Mouse (Mus musculus) urinary bladder, postnatal 25 days (tissue): ENCODE measurements around the gene Mcpt1.
A peak's percentile ranks its signal among the peaks of the same experiment; 100 is the strongest.
"Not testable (repeated sequence)": the region's sequence is repeated elsewhere in the genome, so short reads cannot be mapped to it uniquely, and the experiment has no call there.

Experiments
- DNase-seq: peaks from one replicate; pipeline ENCODE4 v3.0.0; 2022; ENCODE audit warnings: low spot score

Gene Mcpt1

GRCm38 (mm10) chr14:56017671-56018070 is at the start of gene Mcpt1:
Gene Mcpt1 (plus strand): TSS chr14:56017971.
- not testable (repeated sequence) for DNase-seq

- DNase-seq: not testable (repeated sequence)
These were observed 30.3 kb upstream of the Mcpt1 start for GRCm38 (mm10) chr14:55987464-55987863.

DNA sequence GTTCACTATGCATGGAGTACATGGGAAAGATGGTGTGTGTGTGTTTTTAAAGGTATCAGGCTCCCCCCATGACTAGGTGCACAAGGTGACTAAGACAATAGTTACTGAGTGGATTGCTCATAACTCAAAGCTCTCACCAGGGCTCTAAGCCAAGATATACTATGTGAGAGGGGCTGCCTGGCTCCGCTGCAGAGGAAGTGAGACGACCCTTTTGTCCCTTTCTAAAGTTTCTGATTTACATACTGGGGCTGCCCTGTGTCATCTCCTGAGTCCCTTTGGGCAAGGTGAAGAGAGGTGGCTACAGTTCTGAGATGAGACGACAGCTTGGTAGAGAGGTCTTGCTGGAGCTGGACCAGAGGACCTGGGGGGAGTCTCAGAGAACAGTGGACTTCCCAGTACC is 4.6 kb upstream of the Mcpt1 start:
- no peak for DNase-seq

DNA sequence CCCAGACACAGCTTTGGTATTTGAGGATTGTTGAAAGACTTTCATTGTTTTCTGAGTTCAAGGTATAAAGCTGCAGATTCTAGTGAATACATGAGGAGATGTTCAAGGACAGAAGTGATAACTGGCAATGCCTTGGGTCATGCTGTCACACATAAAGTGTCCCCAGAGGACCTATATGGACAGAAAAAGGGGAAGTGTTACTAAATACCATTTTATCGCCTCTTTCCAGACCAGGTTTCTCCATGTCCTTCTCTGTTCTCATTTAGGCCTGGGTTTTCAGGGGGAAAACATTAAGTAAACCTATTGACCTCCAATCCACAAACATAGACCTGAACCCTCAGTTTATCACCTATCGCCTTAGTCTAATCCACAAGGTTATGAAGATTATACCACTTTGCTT is 3.8 kb upstream of the Mcpt1 start:
- DNase-seq: no peak

- DNase-seq: no peak
These were observed 1.7 kb downstream of the Mcpt1 start for GRCm38 (mm10) chr14:56019446-56019845.

GRCm38 (mm10) chr14:56021305-56021704 is 3.5 kb downstream of the Mcpt1 start:
- not testable (repeated sequence) for DNase-seq

DNA sequence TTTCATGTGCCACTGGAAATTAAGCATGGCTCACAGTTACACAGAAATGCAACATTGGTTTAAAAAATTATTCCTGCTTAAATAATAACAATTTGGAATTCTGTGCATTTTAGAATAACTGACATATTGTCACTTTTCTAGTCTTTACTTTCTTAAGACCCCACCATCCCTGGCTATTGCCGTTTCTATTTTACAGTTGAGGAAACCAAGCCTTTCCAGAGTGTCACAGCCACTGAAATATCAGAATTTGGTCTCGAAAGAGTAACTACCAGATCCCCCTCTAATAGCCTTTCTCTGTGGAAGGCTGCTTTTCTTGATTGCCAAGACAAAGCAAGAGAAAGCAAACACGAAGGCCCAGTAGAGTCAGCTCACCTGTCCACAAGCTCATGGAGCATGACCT is 12.6 kb downstream of the Mcpt1 start, which contains the start of gene Mcpt9:
Gene Mcpt9 (minus strand): TSS at position 101 of the 400 bp plus-strand sequence.
- DNase-seq: not testable (repeated sequence)

DNA sequence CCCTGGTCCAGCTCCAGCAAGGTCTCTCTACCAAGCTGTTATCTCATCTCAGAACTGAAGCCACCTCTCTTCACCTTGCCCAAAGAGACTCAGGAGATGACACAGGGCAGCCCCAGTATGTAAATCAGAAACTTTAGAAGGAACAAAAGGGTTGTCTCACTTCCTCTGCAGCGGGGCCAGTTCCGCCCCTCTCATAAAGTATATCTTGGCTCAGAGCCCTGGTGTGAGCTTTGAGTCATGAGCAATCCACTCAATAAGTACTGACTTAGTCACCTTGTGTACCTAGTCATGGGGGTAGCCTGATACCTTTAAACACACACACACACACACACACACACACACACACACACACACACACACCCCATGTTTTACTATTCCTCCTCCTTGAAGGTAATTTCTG is 16.7 kb downstream of the Mcpt1 start:
- peak; percentile 4 for DNase-seq

GRCm38 (mm10) chr14:56041792-56042191 is 24.0 kb downstream of the Mcpt1 start, which contains the start of gene Mcpt2:
Gene Mcpt2 (plus strand): TSS chr14:56042041.
- not testable (repeated sequence) for DNase-seq

- DNase-seq: no peak
These were observed 37.6 kb downstream of the Mcpt1 start for GRCm38 (mm10) chr14:56055408-56055807.

DNA sequence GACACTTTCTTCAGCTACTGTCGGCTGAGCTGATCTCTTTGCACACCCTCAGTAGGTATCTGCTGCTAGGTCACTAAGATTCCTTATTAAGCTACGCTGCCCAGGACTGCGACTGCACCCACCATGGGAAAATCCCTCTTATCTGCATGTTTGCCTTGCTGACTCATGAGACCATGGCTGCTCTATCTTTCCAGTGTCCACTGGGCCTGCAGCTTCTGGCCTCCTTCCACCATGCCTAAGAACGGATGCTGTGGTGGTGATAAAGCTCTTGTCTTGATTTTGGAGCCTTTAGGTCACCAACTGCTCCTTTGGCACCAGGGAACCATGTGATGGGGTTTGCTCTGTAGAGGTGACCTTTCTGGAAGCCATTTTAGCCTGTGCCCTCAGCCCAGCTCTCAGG is 40.0 kb downstream of the Mcpt1 start:
- DNase-seq: no peak

DNA sequence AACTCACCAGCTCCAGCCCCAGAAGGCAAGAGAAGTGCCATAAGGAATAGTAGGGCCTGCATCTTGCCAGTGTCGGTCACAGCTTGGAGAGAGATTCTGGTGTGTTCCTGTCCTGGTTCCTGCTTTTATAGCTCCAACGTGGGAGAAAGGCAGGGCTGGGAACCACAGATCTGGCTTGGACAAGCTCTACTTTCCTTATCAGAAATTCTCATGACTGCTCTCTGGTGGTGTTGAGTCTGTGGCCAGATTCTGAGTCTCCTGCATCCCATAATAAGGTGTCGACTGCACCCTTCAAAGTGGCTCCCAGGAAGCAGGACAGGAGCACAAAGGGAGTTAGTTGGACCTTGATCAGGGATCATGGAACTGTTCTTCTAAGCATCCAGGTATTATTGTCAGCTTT is 44.4 kb downstream of the Mcpt1 start, which contains the start of gene Mcpt4:
Gene Mcpt4 (minus strand): TSS at position 101 of the 400 bp plus-strand sequence.
- DNase-seq: not testable (repeated sequence)
